Mouse (Mus musculus): ENCODE data around the gene Pid1. TPM values are rescaled to one million over a fixed set of nuclear protein-coding genes. Genes with fewer than 3 reads are reported as not detected.

The Pid1 gene
- total RNA-seq (2012; rRNA removed) (not detected in 2 replicates), total RNA-seq (2014; rRNA removed) (not detected in 2 replicates), polyA plus RNA-seq (2012; ENCODE audit: insufficient read length, low read depth) (not detected in 2 replicates)

- Histone ChIP-seq H3K9ac (ENCODE audit: insufficient read depth, low read depth) (no peak within 1 kb of the TSS), H3K79me2 (replicated peaks; ENCODE audit: control insufficient read depth, extremely low read depth, insufficient read depth, poor library complexity, severe bottlenecking) (no peaks in the 10 kb centered on the region), H3K4me1 (ENCODE audit: control insufficient read depth in 1 of 2, insufficient read depth in 2 of 2) (peaks cover 3 to 28% of the 10 kb centered on the region in 2 experiments; a peak in 2 of 4 replicates), H3K4me2 (ENCODE audit: insufficient read depth, low read depth, poor library complexity, severe bottlenecking) (no peak within 1 kb of the TSS), H3K36me3 (replicated peaks in 1 of 2; ENCODE audit: control insufficient read depth in 1 of 2, insufficient read depth in 1 of 2, low read length in 1 of 2) (no peaks in the 10 kb centered on the region), H3K27ac (ENCODE audit: insufficient read depth, low read depth) (no peak within 1 kb of the TSS), H3K27me3 (replicated peaks) (peaks cover 9% of the 10 kb centered on the region), H3K4me3 (replicated peaks in 1 of 3; ENCODE audit: low read depth in 2 of 3, low read length in 2 of 3, poor library complexity in 1 of 3) (no peak within 1 kb of the TSS), H3K9me3 (replicated peaks; ENCODE audit: low read length) (no peaks in the 10 kb centered on the region)
- dilution Hi-C loops (cut with MboI; ENCODE audit: extremely low pct_ligation_motif_present, extremely low pct_unique_long_range_greater_than_20kb, low sequenced_read_pairs) (no loop called here), in situ Hi-C loops (cut with MboI; ENCODE audit: low pct_ligation_motif_present, low pct_unique_long_range_greater_than_20kb, low sequenced_read_pairs) (no loop called here)
- DNase-seq (ENCODE audit: extremely low read depth), result no peak
- TF ChIP-seq IRF4 (IDR thresholded peaks at IDR 0.05; ENCODE audit: low read depth, low read length), result no peak
- no peak for TF ChIP-seq RAD21 (IDR thresholded peaks at IDR 0.05; ENCODE audit: low read depth, low read length)
- TF ChIP-seq POLR2AphosphoS2 (IDR thresholded peaks at IDR 0.05; ENCODE audit: low read depth, low read length), result no peak
- TF ChIP-seq MEF2A (IDR thresholded peaks at IDR 0.05; ENCODE audit: borderline replicate concordance, low read depth, low read length), result no peak
- TF ChIP-seq SMC3 (IDR thresholded peaks at IDR 0.05; ENCODE audit: low read depth, low read length), result no peak
- TF ChIP-seq NELFE (IDR thresholded peaks at IDR 0.05; ENCODE audit: low read depth, low read length), result no peak
Observed at GRCm38 (mm10) chr1:84363967-84364366, at the start of gene Pid1. Gene Pid1, minus strand, starts transcription at chr1:84364180.

GRCm38 (mm10) chr1:84409514-84409913 is 45.5 kb upstream of the Pid1 start:
- no peaks in the 10 kb centered on the region for H3K79me2 ChIP-seq (replicated peaks; ENCODE audit: control insufficient read depth, extremely low read depth, insufficient read depth, poor library complexity, severe bottlenecking)
- no peak overlapping the region for H3K4me3 ChIP-seq (replicated peaks in 1 of 3; ENCODE audit: low read depth in 2 of 3, low read length in 2 of 3, poor library complexity in 1 of 3)
- no peak overlapping the region for H3K9ac ChIP-seq (ENCODE audit: insufficient read depth, low read depth)
- no peaks in the 10 kb centered on the region for H3K9me3 ChIP-seq (replicated peaks; ENCODE audit: low read length)
- no peak for TF ChIP-seq BHLHE40 (IDR thresholded peaks at IDR 0.05; ENCODE audit: low read depth, low read length)
- TF ChIP-seq PAX5 (IDR thresholded peaks at IDR 0.05; ENCODE audit: low read length), result no peak
- no peak for TF ChIP-seq JUN (IDR thresholded peaks at IDR 0.05; ENCODE audit: insufficient read depth, low read depth, low read length)
- TF ChIP-seq CHD2 (IDR thresholded peaks at IDR 0.05; ENCODE audit: low read length), result no peak
- TF ChIP-seq ETS1 (conservative IDR thresholded peaks at IDR 0.05; ENCODE audit: low read depth, low read length), result no peak
- no peak for TF ChIP-seq KAT2A (IDR thresholded peaks at IDR 0.05; ENCODE audit: insufficient replicate concordance, low read length)
- TF ChIP-seq ZKSCAN1 (IDR thresholded peaks at IDR 0.05; ENCODE audit: borderline replicate concordance, low read depth, low read length), result no peak
- no peak for TF ChIP-seq USF1 (IDR thresholded peaks at IDR 0.05; ENCODE audit: low read depth, low read length)
- no peak for DNase-seq (ENCODE audit: extremely low read depth)
- no peaks in the 10 kb centered on the region for H3K27me3 ChIP-seq (replicated peaks)
- in situ Hi-C loops (cut with MboI; ENCODE audit: low pct_ligation_motif_present, low pct_unique_long_range_greater_than_20kb, low sequenced_read_pairs) (no loop called here), dilution Hi-C loops (cut with MboI; ENCODE audit: extremely low pct_ligation_motif_present, extremely low pct_unique_long_range_greater_than_20kb, low sequenced_read_pairs) (no loop called here)
- H3K36me3 ChIP-seq (replicated peaks in 1 of 2; ENCODE audit: control insufficient read depth in 1 of 2, insufficient read depth in 1 of 2, low read length in 1 of 2), result no peaks in the 10 kb centered on the region
- H3K4me2 ChIP-seq (ENCODE audit: insufficient read depth, low read depth, poor library complexity, severe bottlenecking), result no peak overlapping the region
- no peak overlapping the region for H3K27ac ChIP-seq (ENCODE audit: insufficient read depth, low read depth)
- H3K4me1 ChIP-seq (ENCODE audit: control insufficient read depth in 1 of 2, insufficient read depth in 2 of 2), result peaks cover 0 to 5% of the 10 kb centered on the region in 2 experiments; a peak in 1 of 4 replicates

All from CH12.LX (cell line).